Mouse (Mus musculus): ENCODE data around the gene Ppef1. TPM values are rescaled to one million over a fixed set of nuclear protein-coding genes. Genes with fewer than 3 reads are reported as not detected.
A peak's percentile ranks its signal among the peaks of the same experiment; 100 is the strongest.

The Ppef1 gene
- total and polyA plus RNA-seq, 2 experiments from 2014 or later: not detected

DNA sequence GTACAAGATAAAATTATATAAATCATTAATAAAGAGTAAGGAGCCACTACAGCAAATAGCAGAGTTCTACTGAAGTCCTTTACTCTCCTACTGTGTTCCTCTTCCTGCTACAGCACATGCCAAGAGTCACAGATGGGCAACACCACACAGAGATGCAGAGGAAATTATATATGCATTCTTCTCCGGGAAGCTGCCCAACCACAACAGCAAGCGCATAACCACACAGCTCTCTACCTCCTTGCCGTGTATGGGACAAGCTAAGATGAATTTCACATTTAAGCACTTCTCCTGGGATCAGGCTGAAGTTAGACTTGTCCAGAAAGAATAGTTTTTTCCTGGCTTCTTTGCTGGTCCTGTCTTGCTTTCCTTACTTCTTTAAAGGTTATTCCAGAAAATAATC is 44.0 kb downstream of the Ppef1 start:
- no peak for ATAC-seq (ENCODE audit: insufficient read depth, low read depth)

GRCm38 (mm10) chrX:160690094-160690493 is 45.5 kb downstream of the Ppef1 start:
- Histone ChIP-seq H3K27me3 (ENCODE audit: control insufficient read depth, insufficient read depth, low read length) (no peaks in the 10 kb centered on the region), H3K4me3 (ENCODE audit: low read depth, low read length) (no peak overlapping the region), H3K4me1 (ENCODE audit: control insufficient read depth, insufficient read depth) (no peaks in the 10 kb centered on the region), H3K27ac (ENCODE audit: low read depth) (no peak overlapping the region), H3K9ac (replicated peaks; ENCODE audit: low read depth, low read length) (no peak overlapping the region), H3K9me3 (replicated peaks; ENCODE audit: control insufficient read depth, low read length) (no peaks in the 10 kb centered on the region), H3K4me2 (ENCODE audit: low read depth, low read length) (no peak overlapping the region), H3K36me3 (replicated peaks; ENCODE audit: control insufficient read depth, insufficient read depth, low read length) (no peaks in the 10 kb centered on the region)
- ATAC-seq (ENCODE audit: insufficient read depth, low read depth): no peak
- TF ChIP-seq CTCF (IDR thresholded peaks at IDR 0.05; ENCODE audit: low read depth) (no peak), EP300 (IDR thresholded peaks at IDR 0.05; ENCODE audit: low read depth) (no peak)
- DNase-seq (ENCODE audit: low spot score): no peak
- 96% methylated on average over 2 of the region's 2 CpGs for WGBS

More for the DNA sequence above, 44.0 kb downstream of the Ppef1 start:
- no peak overlapping the region for H3K4me2 ChIP-seq (ENCODE audit: low read depth, low read length)
- H3K27ac ChIP-seq (ENCODE audit: low read depth): no peak overlapping the region
- H3K36me3 ChIP-seq (replicated peaks; ENCODE audit: control insufficient read depth, insufficient read depth, low read length): no peaks in the 10 kb centered on the region
- no peak for DNase-seq (ENCODE audit: low spot score)
- no peak for TF ChIP-seq CTCF (IDR thresholded peaks at IDR 0.05; ENCODE audit: low read depth)
- no peak for TF ChIP-seq EP300 (IDR thresholded peaks at IDR 0.05; ENCODE audit: low read depth)
- no peak overlapping the region for H3K4me3 ChIP-seq (ENCODE audit: low read depth, low read length)
- H3K27me3 ChIP-seq (ENCODE audit: control insufficient read depth, insufficient read depth, low read length): no peaks in the 10 kb centered on the region
- WGBS: 73% methylated on average over 3 of the region's 3 CpGs
- no peaks in the 10 kb centered on the region for H3K9me3 ChIP-seq (replicated peaks; ENCODE audit: control insufficient read depth, low read length)
- no peak overlapping the region for H3K9ac ChIP-seq (replicated peaks; ENCODE audit: low read depth, low read length)
- no peaks in the 10 kb centered on the region for H3K4me1 ChIP-seq (ENCODE audit: control insufficient read depth, insufficient read depth)

- no peaks in the 10 kb centered on the region for H3K9me3 ChIP-seq (replicated peaks; ENCODE audit: control insufficient read depth, low read length)
- H3K4me1 ChIP-seq (ENCODE audit: control insufficient read depth, insufficient read depth): no peaks in the 10 kb centered on the region
- no peaks in the 10 kb centered on the region for H3K36me3 ChIP-seq (replicated peaks; ENCODE audit: control insufficient read depth, insufficient read depth, low read length)
- no peak overlapping the region for H3K27ac ChIP-seq (ENCODE audit: low read depth)
- no peak overlapping the region for H3K4me3 ChIP-seq (ENCODE audit: low read depth, low read length)
- TF ChIP-seq CTCF (IDR thresholded peaks at IDR 0.05; ENCODE audit: low read depth) (no peak), EP300 (IDR thresholded peaks at IDR 0.05; ENCODE audit: low read depth) (no peak)
- WGBS: 83% methylated on average over 1 of the region's 1 CpGs
- no peak for ATAC-seq (ENCODE audit: insufficient read depth, low read depth)
- H3K9ac ChIP-seq (replicated peaks; ENCODE audit: low read depth, low read length): no peak overlapping the region
- H3K27me3 ChIP-seq (ENCODE audit: control insufficient read depth, insufficient read depth, low read length): no peaks in the 10 kb centered on the region
- no peak overlapping the region for H3K4me2 ChIP-seq (ENCODE audit: low read depth, low read length)
- DNase-seq (ENCODE audit: low spot score): no peak
Observed at GRCm38 (mm10) chrX:160669992-160670391, 65.6 kb downstream of the Ppef1 start.

DNA sequence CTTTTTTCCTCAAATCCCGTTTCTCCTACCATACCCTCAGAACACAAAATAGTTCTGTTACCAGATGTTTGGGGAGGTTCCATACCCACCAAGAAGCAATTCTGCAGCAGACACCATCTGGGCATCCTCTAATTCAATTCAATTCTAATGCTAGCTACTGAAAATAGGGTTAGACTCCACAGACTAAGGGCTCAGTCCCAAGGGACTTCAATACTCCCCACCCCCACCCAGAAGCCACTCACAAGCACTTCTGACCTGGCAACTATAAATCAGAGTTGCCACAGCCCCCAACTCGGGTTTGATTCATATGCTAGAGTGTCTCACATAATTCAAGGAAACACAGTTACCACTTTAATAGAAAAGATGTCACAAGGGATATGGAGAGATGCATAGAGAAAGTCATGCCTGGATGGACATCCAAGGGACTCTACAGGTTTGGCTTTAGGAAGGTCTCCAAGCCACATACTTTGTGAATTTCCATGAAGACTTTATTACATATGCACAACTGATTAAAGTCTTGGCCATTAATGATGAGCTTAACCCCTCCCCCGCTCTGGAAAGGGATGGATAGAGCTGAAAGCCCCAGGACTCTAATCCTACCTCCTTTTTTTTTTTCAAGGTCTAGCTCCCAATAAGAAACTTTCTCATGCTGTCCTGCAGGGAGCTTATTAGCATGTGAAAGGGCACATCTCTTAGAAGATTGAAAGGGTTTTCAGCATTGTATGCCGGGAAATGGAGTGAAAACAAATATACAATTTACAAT is 124.5 kb downstream of the Ppef1 start:
- Histone ChIP-seq H3K4me1 (ENCODE audit: control insufficient read depth, insufficient read depth) (peaks cover under 1% of the 10 kb centered on the region; the same call in 1 of the 2 replicates), H3K9ac (replicated peaks; ENCODE audit: low read depth, low read length) (no peak overlapping the region), H3K9me3 (replicated peaks; ENCODE audit: control insufficient read depth, low read length) (no peaks in the 10 kb centered on the region), H3K4me3 (ENCODE audit: low read depth, low read length) (no peak overlapping the region), H3K27ac (ENCODE audit: low read depth) (no peak overlapping the region), H3K4me2 (ENCODE audit: low read depth, low read length) (no peak overlapping the region), H3K36me3 (replicated peaks; ENCODE audit: control insufficient read depth, insufficient read depth, low read length) (no peaks in the 10 kb centered on the region), H3K27me3 (ENCODE audit: control insufficient read depth, insufficient read depth, low read length) (no peaks in the 10 kb centered on the region)
- no peak for TF ChIP-seq CTCF (IDR thresholded peaks at IDR 0.05; ENCODE audit: low read depth)
- no peak for TF ChIP-seq EP300 (IDR thresholded peaks at IDR 0.05; ENCODE audit: low read depth)
- ATAC-seq (ENCODE audit: insufficient read depth, low read depth): no peak
- DNase-seq (ENCODE audit: low spot score): no peak
- WGBS: 49% methylated on average over 4 of the region's 4 CpGs

DNA sequence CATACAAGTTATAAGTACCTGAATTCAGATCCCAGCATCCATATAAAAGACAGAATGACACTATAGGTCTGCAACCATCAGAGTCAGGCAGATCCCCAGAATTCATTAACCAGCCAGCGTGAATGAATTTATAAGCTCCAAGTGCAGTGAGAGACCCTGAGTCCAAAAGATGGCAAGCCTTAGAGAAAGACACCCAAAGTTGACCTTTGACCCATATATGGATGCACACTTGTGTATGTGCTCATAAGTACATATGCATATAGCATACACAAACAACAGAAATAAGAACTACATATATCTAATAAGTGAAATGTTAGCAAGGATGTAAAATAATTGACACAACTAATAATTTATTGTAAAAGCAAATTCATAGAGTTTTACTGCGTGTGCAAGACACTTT is 125.1 kb downstream of the Ppef1 start:
- no peak overlapping the region for H3K4me3 ChIP-seq (ENCODE audit: low read depth, low read length)
- TF ChIP-seq EP300 (IDR thresholded peaks at IDR 0.05; ENCODE audit: low read depth) (no peak), CTCF (IDR thresholded peaks at IDR 0.05; ENCODE audit: low read depth) (no peak)
- H3K27me3 ChIP-seq (ENCODE audit: control insufficient read depth, insufficient read depth, low read length): no peaks in the 10 kb centered on the region
- ATAC-seq (ENCODE audit: insufficient read depth, low read depth) (no peak), DNase-seq (ENCODE audit: low spot score) (no peak)
- 81% methylated on average over 2 of the region's 2 CpGs for WGBS
- H3K36me3 ChIP-seq (replicated peaks; ENCODE audit: control insufficient read depth, insufficient read depth, low read length): no peaks in the 10 kb centered on the region
- H3K9ac ChIP-seq (replicated peaks; ENCODE audit: low read depth, low read length): no peak overlapping the region
- no peaks in the 10 kb centered on the region for H3K9me3 ChIP-seq (replicated peaks; ENCODE audit: control insufficient read depth, low read length)
- no peak overlapping the region for H3K4me2 ChIP-seq (ENCODE audit: low read depth, low read length)
- H3K4me1 ChIP-seq (ENCODE audit: control insufficient read depth, insufficient read depth): peaks cover 4% of the 10 kb centered on the region; the same call in 1 of the 2 replicates
- H3K27ac ChIP-seq (ENCODE audit: low read depth): no peak overlapping the region

GRCm38 (mm10) chrX:160609849-160610248 is 125.7 kb downstream of the Ppef1 start:
- Histone ChIP-seq H3K4me3 (ENCODE audit: low read depth, low read length) (no peak overlapping the region), H3K9me3 (replicated peaks; ENCODE audit: control insufficient read depth, low read length) (no peaks in the 10 kb centered on the region), H3K4me2 (ENCODE audit: low read depth, low read length) (no peak overlapping the region), H3K9ac (replicated peaks; ENCODE audit: low read depth, low read length) (no peak overlapping the region), H3K4me1 (ENCODE audit: control insufficient read depth, insufficient read depth) (peaks cover 7% of the 10 kb centered on the region; the same call in 1 of the 2 replicates), H3K27me3 (ENCODE audit: control insufficient read depth, insufficient read depth, low read length) (no peaks in the 10 kb centered on the region), H3K36me3 (replicated peaks; ENCODE audit: control insufficient read depth, insufficient read depth, low read length) (no peaks in the 10 kb centered on the region), H3K27ac (ENCODE audit: low read depth) (no peak overlapping the region)
- TF ChIP-seq CTCF (IDR thresholded peaks at IDR 0.05; ENCODE audit: low read depth) (peak; percentile 54), EP300 (IDR thresholded peaks at IDR 0.05; ENCODE audit: low read depth) (no peak)
- DNase-seq (ENCODE audit: low spot score) (no peak), ATAC-seq (ENCODE audit: insufficient read depth, low read depth) (no peak)
- 40% methylated on average over 3 of the region's 3 CpGs for WGBS
